In genomic region chr1:121330621-121331020, GRCm38 (mm10) we compare ENCODE assay signal across 28 mouse cellular contexts.
"Had no signal": no experiment of that assay in that cellular context is flagged by ENCODE, and none has a peak within 500 bp of the region (broad histone marks: within the 10 kb centered on the region; RNA-seq: fewer than 3 reads in every experiment).

No protein-coding gene starts in this region.

- H3K4me2 ChIP-seq: embryonic facial prominence, embryonic 12.5 days; embryonic facial prominence, embryonic 13.5 days; embryonic facial prominence, embryonic 15.5 days; forebrain, embryonic 12.5 days; forebrain, embryonic 13.5 days; forebrain, embryonic 15.5 days had no signal

- ATAC-seq: forebrain, embryonic 13.5 days; forebrain, embryonic 14.5 days; forebrain, embryonic 15.5 days; forebrain, embryonic 16.5 days; forebrain, postnatal 0 days had no signal

- DNase-seq: cerebellum, adult 2 months; cerebellum, adult 8-10 months; cerebellum, adult 9-10 months; cerebellum, adult 9-11 months; cerebellum, postnatal 10 days; cerebellum, postnatal 14 days; cerebellum, postnatal 25 days; cerebellum, postnatal 36 days; embryo, embryonic 11 days; forebrain, postnatal 0 days; gastrocnemius, adult 2 months; gastrocnemius, postnatal 10 days; gastrocnemius, postnatal 14 days; gastrocnemius, postnatal 25 days; gastrocnemius, postnatal 36 days; heart, adult 18-20 months; heart, adult 2 months had no signal

- H3K27me3 ChIP-seq: embryonic facial prominence, embryonic 12.5 days; embryonic facial prominence, embryonic 13.5 days; embryonic facial prominence, embryonic 15.5 days; forebrain, embryonic 12.5 days; forebrain, embryonic 13.5 days; forebrain, embryonic 15.5 days had no signal

- H3K9me3 ChIP-seq: embryonic facial prominence, embryonic 10.5 days; embryonic facial prominence, embryonic 12.5 days; embryonic facial prominence, embryonic 13.5 days; embryonic facial prominence, embryonic 15.5 days; forebrain, embryonic 10.5 days; forebrain, embryonic 12.5 days; forebrain, embryonic 13.5 days; forebrain, embryonic 15.5 days had no signal

- H3K9ac ChIP-seq: embryonic facial prominence, embryonic 12.5 days; embryonic facial prominence, embryonic 13.5 days; embryonic facial prominence, embryonic 15.5 days; forebrain, embryonic 12.5 days; forebrain, embryonic 13.5 days; forebrain, embryonic 15.5 days; forebrain, postnatal 0 days had no signal

- H3K36me3 ChIP-seq: embryonic facial prominence, embryonic 12.5 days; embryonic facial prominence, embryonic 15.5 days; forebrain, embryonic 10.5 days; forebrain, embryonic 12.5 days; forebrain, embryonic 15.5 days had no signal

- H3K27ac ChIP-seq: embryonic facial prominence, embryonic 10.5 days; embryonic facial prominence, embryonic 12.5 days; embryonic facial prominence, embryonic 13.5 days; embryonic facial prominence, embryonic 15.5 days; forebrain, embryonic 10.5 days; forebrain, embryonic 12.5 days; forebrain, embryonic 13.5 days; forebrain, embryonic 15.5 days; gastrocnemius, adult 2 months; heart, adult 2 months had no signal

- H3K4me3 ChIP-seq: embryonic facial prominence, embryonic 10.5 days; embryonic facial prominence, embryonic 12.5 days; embryonic facial prominence, embryonic 13.5 days; embryonic facial prominence, embryonic 15.5 days; erythroblast, embryonic 14.5 days; forebrain, embryonic 10.5 days; forebrain, embryonic 12.5 days; forebrain, embryonic 13.5 days; forebrain, embryonic 15.5 days; gastrocnemius, adult 2 months; heart, adult 2 months had no signal
